Comparison of ENCODE assay signal across 9 mouse cellular contexts in the genomic region with DNA sequence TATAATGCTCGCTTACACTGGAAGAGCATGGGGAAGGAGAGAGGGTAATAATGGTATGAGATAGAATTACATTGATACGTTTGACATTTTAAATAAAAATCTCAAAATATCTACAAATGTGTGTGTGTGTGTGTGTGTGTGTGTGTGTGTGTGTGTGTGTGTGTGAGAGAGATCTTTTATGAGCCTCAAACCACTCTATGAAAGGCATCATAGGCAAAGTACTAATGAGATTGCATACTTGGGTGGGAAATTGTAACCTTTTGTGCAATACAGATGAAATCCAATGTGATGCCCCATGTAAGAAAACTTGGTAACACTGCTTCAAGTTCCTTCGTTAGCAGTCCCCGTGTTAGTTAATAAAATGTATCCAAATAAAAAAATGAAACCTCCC. TPM values are rescaled to one million over a fixed set of nuclear protein-coding genes. Genes with fewer than 3 reads are reported as not detected.
DNase-seq lines count a peak whose midpoint lies in the region; ATAC-seq and TF ChIP-seq lines count a peak whose summit lies in the region.
"Had no signal": no experiment of that assay in that cellular context is flagged by ENCODE, and none has a peak within 500 bp of the region (broad histone marks: within the 10 kb centered on the region; RNA-seq: fewer than 3 reads in every experiment).

No protein-coding gene starts in this region.

- peak overlapping the region; percentile 80 for H3K9ac ChIP-seq in liver, embryonic 11.5 days (ENCODE audit: low read depth, low read length)

- peak overlapping the region; percentile 90 for H3K4me3 ChIP-seq in gastrocnemius, adult 2 months
- peak overlapping the region; percentile 84 for H3K4me3 ChIP-seq in liver, embryonic 11.5 days (ENCODE audit: low read depth, low read length)

- peak overlapping the region; percentile 68 for H3K4me2 ChIP-seq in liver, embryonic 11.5 days

- peak; percentile 34 for ATAC-seq in liver, embryonic 11.5 days (replicated peaks; ENCODE audit: low FRiP score)
- no peak for ATAC-seq in inflammation-experienced regulatory T-cells, adult 6 months

- H3K4me1 ChIP-seq in liver, embryonic 11.5 days (replicated peaks; ENCODE audit: control insufficient read depth, insufficient read depth, low read length) = peaks cover 5% of the 10 kb centered on the region; the same call in 1 of the 2 replicates

- WGBS in liver, embryonic 11.5 days = 36% methylated on average over 4 of the region's 4 CpGs

- peak overlapping the region; percentile 88 for H3K27ac ChIP-seq in gastrocnemius, adult 2 months
- H3K27ac ChIP-seq in liver, embryonic 11.5 days (ENCODE audit: low read depth, low read length) = no peak overlapping the region

- no peaks in the 10 kb centered on the region for H3K36me3 ChIP-seq in liver, embryonic 11.5 days (ENCODE audit: control insufficient read depth, insufficient read depth, low read length)

- no peak for TF ChIP-seq CTCF in gastrocnemius, adult 2 months (IDR thresholded peaks at IDR 0.05)

- intact Hi-C loops in gastrocnemius, adult 2 months (cut with DNase I) = no loop called here

- DNase-seq in gastrocnemius, adult 2 months = no peak
- DNase-seq in gastrocnemius, adult 8-10 months (ENCODE audit: low spot score in 2 of 2) = no peak
- peak; percentile 35 for DNase-seq in thymus, postnatal 0 days (ENCODE audit: low spot score)
- DNase-seq in thymus, postnatal 10 days (ENCODE audit: low spot score in 2 of 2) = no peak
- DNase-seq in liver, embryonic 11.5 days (ENCODE audit: low spot score) = no peak
- DNase-seq in adrenal gland, adult (ENCODE audit: inconsistent age in 2 of 2, low spot score in 1 of 2) = no peak
- DNase-seq in urinary bladder, adult 18-20 months (ENCODE audit: low spot score in 2 of 2) = no peak

- H3K27me3 ChIP-seq in liver, embryonic 11.5 days (replicated peaks; ENCODE audit: control insufficient read depth, insufficient read depth, low read length) = no peaks in the 10 kb centered on the region

- H3K9me3 ChIP-seq in liver, embryonic 11.5 days (ENCODE audit: control insufficient read depth, low read length) = no peaks in the 10 kb centered on the region

RNA-seq across cellular contexts. Expression of a gene that starts 0.3 kb away (rescaled TPM):
- total RNA-seq in gastrocnemius, adult 2 months (2021) = 10 to 100 TPM; 36.2 to 43.6 TPM
- total RNA-seq in gastrocnemius, adult 8-10 months (2022) = 10 to 100 TPM; 38.4 to 48.6 (median 42.5) TPM
- polyA plus RNA-seq in thymus, postnatal 0 days (2015; fragmentation: Nextera tagmentation; extraction: Ambion mirVana) = 45.8 and 56.9 TPM in 2 replicates
- 33.8 and 33.9 TPM in 2 replicates for polyA plus RNA-seq in liver, embryonic 11.5 days (2014; fragmentation: Nextera tagmentation; extraction: Ambion mirVana)
- 10 to 100 TPM; 58.2 to 66.3 (median 66.0) TPM for polyA plus RNA-seq in inflammation-experienced regulatory T-cells, adult 6 months (2017; shearing (Covaris generic))

RNA-seq across cellular contexts. Expression of a gene that starts 0.3 kb away (rescaled TPM):
- 10 to 100 TPM; 38.2 to 45.9 TPM for total RNA-seq in gastrocnemius, adult 2 months (2021)
- 10 to 100 TPM; 40.4 to 48.1 (median 43.4) TPM for total RNA-seq in gastrocnemius, adult 8-10 months (2022)
- polyA plus RNA-seq in thymus, postnatal 0 days (2015; fragmentation: Nextera tagmentation; extraction: Ambion mirVana) = 27.7 and 39.4 TPM in 2 replicates
- polyA plus RNA-seq in liver, embryonic 11.5 days (2014; fragmentation: Nextera tagmentation; extraction: Ambion mirVana) = 25.8 and 31.6 TPM in 2 replicates
- 10 to 100 TPM; 11.7 to 21.8 (median 15.0) TPM for polyA plus RNA-seq in inflammation-experienced regulatory T-cells, adult 6 months (2017; shearing (Covaris generic))

RNA-seq across cellular contexts. Expression of a gene that starts 35.2 kb away (rescaled TPM):
- total RNA-seq in gastrocnemius, adult 2 months (2021) = not detected
- total RNA-seq in gastrocnemius, adult 8-10 months (2022) = under 1 TPM in 1 of 4 experiments, not detected in 3; 0.10 TPM
- 0.05 and 0.07 TPM in 2 replicates for polyA plus RNA-seq in thymus, postnatal 0 days (2015; fragmentation: Nextera tagmentation; extraction: Ambion mirVana)
- polyA plus RNA-seq in liver, embryonic 11.5 days (2014; fragmentation: Nextera tagmentation; extraction: Ambion mirVana) = 0.10 and 0.12 TPM in 2 replicates
- under 1 TPM in 1 of 3 experiments, not detected in 2; 0.13 TPM for polyA plus RNA-seq in inflammation-experienced regulatory T-cells, adult 6 months (2017; shearing (Covaris generic))
- total RNA-seq: common myeloid progenitor, adult 5-6 weeks had no signal

RNA-seq across cellular contexts. Expression of a gene that starts 48.1 kb away (rescaled TPM):
- 10 to 100 TPM; 78.1 to 89.0 TPM for total RNA-seq in gastrocnemius, adult 2 months (2021)
- total RNA-seq in gastrocnemius, adult 8-10 months (2022) = 10 to 100 TPM; 88.2 to 98.9 (median 94.0) TPM
- polyA plus RNA-seq in thymus, postnatal 0 days (2015; fragmentation: Nextera tagmentation; extraction: Ambion mirVana) = 239 and 241 TPM in 2 replicates
- polyA plus RNA-seq in liver, embryonic 11.5 days (2014; fragmentation: Nextera tagmentation; extraction: Ambion mirVana) = 127 and 135 TPM in 2 replicates
- 100 to 1,000 TPM; 149 to 174 (median 159) TPM for polyA plus RNA-seq in inflammation-experienced regulatory T-cells, adult 6 months (2017; shearing (Covaris generic))
